9 mouse cellular contexts compared by ENCODE assay signal in genomic region chr16:12040935-12041334, GRCm38 (mm10). TPM values are rescaled to one million over a fixed set of nuclear protein-coding genes. Genes with fewer than 3 reads are reported as not detected.
DNase-seq lines count a peak whose midpoint lies in the region; ATAC-seq lines count a peak whose summit lies in the region.
"Had no signal": no experiment of that assay in that cellular context is flagged by ENCODE, and none has a peak within 500 bp of the region (broad histone marks: within the 10 kb centered on the region; RNA-seq: fewer than 3 reads in every experiment).

No protein-coding gene starts in this region.

- no peaks in the 10 kb centered on the region for H3K36me3 ChIP-seq in heart, embryonic 11.5 days (ENCODE audit: control insufficient read depth, insufficient read depth, low read length)
- H3K36me3 ChIP-seq in kidney, embryonic 16.5 days (ENCODE audit: insufficient read depth, low read length) = no peaks in the 10 kb centered on the region
- no peaks in the 10 kb centered on the region for H3K36me3 ChIP-seq in lung, embryonic 15.5 days
- H3K36me3 ChIP-seq: midbrain, embryonic 12.5 days had no signal

- H3K4me2 ChIP-seq in heart, embryonic 11.5 days = no peak overlapping the region
- H3K4me2 ChIP-seq in kidney, embryonic 16.5 days (replicated peaks; ENCODE audit: low read depth, low read length) = no peak overlapping the region
- H3K4me2 ChIP-seq in lung, embryonic 15.5 days = no peak overlapping the region
- H3K4me2 ChIP-seq: midbrain, embryonic 12.5 days had no signal

- DNase-seq in heart, adult 18-20 months = peak; percentile 67 to 70
- peak; percentile 79 for DNase-seq in adrenal gland, postnatal 25 days
- peak; percentile 34 for DNase-seq in gastrocnemius, postnatal 10 days
- peak; percentile 13 to 36 for DNase-seq in right cerebral cortex, postnatal 36 days (ENCODE audit: low spot score in 2 of 2)
- no peak for DNase-seq in B cell, adult 2 months

- H3K4me1 ChIP-seq in heart, embryonic 11.5 days (ENCODE audit: control insufficient read depth, insufficient read depth, low read length) = no peaks in the 10 kb centered on the region; the same call in 1 of the 2 replicates
- no peaks in the 10 kb centered on the region for H3K4me1 ChIP-seq in kidney, embryonic 16.5 days (ENCODE audit: insufficient read depth, low read length)
- H3K4me1 ChIP-seq in lung, embryonic 15.5 days = peaks cover 9% of the 10 kb centered on the region; the same call in 1 of the 2 replicates

- no peak; the same call in 1 of the 2 replicates for ATAC-seq in heart, embryonic 11.5 days (replicated peaks; ENCODE audit: insufficient number of reproducible peaks, low FRiP score, low TSS enrichment)
- ATAC-seq in kidney, embryonic 16.5 days (ENCODE audit: low FRiP score, low TSS enrichment) = 0 out of 2 replicates have a peak, but pooled peaks have one; percentile 46
- peak; percentile 90; the same call in 1 of the 2 replicates for ATAC-seq in lung, embryonic 15.5 days (ENCODE audit: borderline replicate concordance, extremely low read depth, low FRiP score, low TSS enrichment)

- no peaks in the 10 kb centered on the region for H3K9me3 ChIP-seq in heart, embryonic 11.5 days (replicated peaks; ENCODE audit: control insufficient read depth, low read length)
- H3K9me3 ChIP-seq in kidney, embryonic 16.5 days (ENCODE audit: low read length) = no peaks in the 10 kb centered on the region
- H3K9me3 ChIP-seq in lung, embryonic 15.5 days = no peaks in the 10 kb centered on the region
- H3K9me3 ChIP-seq: midbrain, embryonic 12.5 days had no signal

- no peaks in the 10 kb centered on the region for H3K27me3 ChIP-seq in heart, embryonic 11.5 days (ENCODE audit: control insufficient read depth, insufficient read depth, low read length)
- no peaks in the 10 kb centered on the region for H3K27me3 ChIP-seq in kidney, embryonic 16.5 days (ENCODE audit: insufficient read depth, low read length)
- H3K27me3 ChIP-seq in lung, embryonic 15.5 days = no peaks in the 10 kb centered on the region
- H3K27me3 ChIP-seq: midbrain, embryonic 12.5 days had no signal

- H3K9ac ChIP-seq in heart, embryonic 11.5 days (ENCODE audit: low read depth, low read length) = no peak overlapping the region
- H3K9ac ChIP-seq in kidney, embryonic 16.5 days (replicated peaks; ENCODE audit: low read length) = no peak overlapping the region
- no peak overlapping the region for H3K9ac ChIP-seq in lung, embryonic 15.5 days
- H3K9ac ChIP-seq: midbrain, embryonic 12.5 days had no signal

- no peak overlapping the region for H3K4me3 ChIP-seq in heart, embryonic 11.5 days (ENCODE audit: low read depth, low read length)
- H3K4me3 ChIP-seq in kidney, embryonic 16.5 days (ENCODE audit: low read length) = no peak overlapping the region
- H3K4me3 ChIP-seq in lung, embryonic 15.5 days = no peak overlapping the region
- H3K4me3 ChIP-seq: midbrain, embryonic 12.5 days had no signal

- WGBS in heart, embryonic 11.5 days (ENCODE audit: insufficient replicate concordance) = 38% methylated on average over 5 of the region's 5 CpGs
- 65% methylated on average over 5 of the region's 5 CpGs for WGBS in kidney, embryonic 16.5 days
- WGBS in lung, embryonic 15.5 days = 38% methylated on average over 5 of the region's 5 CpGs

- no peak overlapping the region for H3K27ac ChIP-seq in heart, embryonic 11.5 days (ENCODE audit: low read depth, low read length)
- no peak overlapping the region for H3K27ac ChIP-seq in kidney, embryonic 16.5 days (ENCODE audit: low read length)
- no peak overlapping the region; the same call in 1 of the 2 replicates for H3K27ac ChIP-seq in lung, embryonic 15.5 days
- H3K27ac ChIP-seq: midbrain, embryonic 12.5 days had no signal

RNA-seq across cellular contexts. Expression of gene Shisa9, which starts 57.0 kb away (rescaled TPM):
- under 1 TPM; 0.10 to 0.23 TPM for total RNA-seq in heart, adult 18-20 months (2021)
- 0.27 and 0.72 TPM in 2 replicates for polyA plus RNA-seq in heart, embryonic 11.5 days (2014; fragmentation: Nextera tagmentation; extraction: Ambion mirVana)
- total RNA-seq in adrenal gland, postnatal 25 days (2021) = 2.0 and 4.0 TPM in 2 replicates
- under 1 TPM; 0.21 to 0.59 TPM for total RNA-seq in gastrocnemius, postnatal 10 days (2021)
- 0.34 and 0.66 TPM in 2 replicates for polyA plus RNA-seq in kidney, embryonic 16.5 days (2015; fragmentation: Nextera tagmentation; extraction: Ambion mirVana)
- polyA plus RNA-seq in lung, embryonic 15.5 days (2015; fragmentation: Nextera tagmentation; extraction: Ambion mirVana) = 2.5 and 2.9 TPM in 2 replicates

Comparison
In these comparisons a context has a peak if more than half of its experiments do, and no peak if none do; other contexts are left out.
1. DNase-seq: peak in heart, adult 18-20 months (2 of 2), adrenal gland, postnatal 25 days (single experiment), gastrocnemius, postnatal 10 days (single experiment) and right cerebral cortex, postnatal 36 days (2 of 2); none in B cell, adult 2 months (0 of 2).